Mouse (Mus musculus): Measurements from ENCODE around the gene Lnp1.

DNA sequence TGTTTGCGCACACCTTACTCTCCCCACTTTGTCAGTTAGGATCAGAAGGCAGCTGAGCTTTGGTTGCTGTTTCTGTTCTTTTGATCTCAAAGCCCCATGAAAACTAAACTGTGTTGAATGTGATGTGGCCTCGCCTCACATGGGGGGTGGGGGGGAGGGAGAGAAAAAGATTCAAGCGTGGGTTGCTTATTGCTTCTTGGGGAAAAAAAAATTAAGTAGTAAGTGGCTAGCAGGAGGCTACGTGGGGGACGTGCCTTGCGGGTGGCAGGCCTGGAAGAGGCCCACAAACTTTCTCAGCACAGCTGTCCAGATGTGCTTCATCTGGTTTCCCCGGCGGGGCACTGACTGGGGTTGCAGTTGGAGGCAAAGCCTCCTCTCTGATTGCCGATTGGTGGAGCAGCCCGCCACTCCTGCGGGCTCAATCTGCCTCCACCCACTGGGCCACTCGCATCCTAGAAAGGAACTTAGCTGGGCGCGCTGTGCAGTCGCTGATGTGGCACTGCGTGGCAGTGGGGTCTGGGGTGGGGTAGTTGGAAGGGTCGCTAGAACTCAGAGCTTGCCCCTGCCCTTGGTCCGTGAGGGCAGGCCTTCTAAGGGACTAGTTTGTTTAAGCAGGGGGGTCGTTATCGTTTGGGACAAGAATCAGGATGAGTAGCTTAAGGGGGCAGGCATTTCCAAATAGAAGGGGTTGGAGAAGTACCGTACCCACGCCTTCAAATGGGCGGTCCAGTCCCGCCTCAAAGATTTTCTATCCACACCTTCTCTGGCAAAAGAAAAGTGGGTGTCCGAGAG lies 41.8 kb downstream of the Lnp1 start, which contains the start of gene Tmem45a:
- TF ChIP-seq EP300 (IDR thresholded peaks at IDR 0.05; ENCODE audit: low read depth) (no peak), CTCF (IDR thresholded peaks at IDR 0.05; ENCODE audit: low read depth) (no peak)

Data from heart, postnatal 0 days (tissue).